Mouse (Mus musculus): Measurements from ENCODE around the gene Catsper3.

The Catsper3 gene

DNA sequence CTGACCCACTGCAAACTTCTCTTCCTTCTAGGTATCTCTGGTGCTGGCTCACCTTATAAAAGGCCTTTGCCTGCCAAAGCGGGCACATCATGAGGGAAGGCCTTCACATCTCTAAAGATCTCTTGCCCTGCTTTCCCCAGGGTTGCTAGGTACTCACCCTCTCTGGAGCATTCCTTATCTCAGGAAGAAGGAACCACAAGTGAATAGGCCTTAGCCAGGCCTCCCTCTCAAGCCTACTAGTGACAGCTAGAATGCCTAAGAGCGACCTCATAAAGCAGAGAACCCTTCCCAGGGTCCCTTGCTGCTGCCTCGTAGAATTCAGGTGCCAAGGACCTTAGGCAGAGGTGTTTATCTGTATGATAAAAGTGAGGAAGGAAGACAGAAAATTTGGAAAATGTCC is at the start of gene Catsper3:
Gene Catsper3, plus strand, starts transcription at position 301 of the 400 bp plus-strand sequence.
- DNase-seq (ENCODE audit: low spot score), result no peak

DNA sequence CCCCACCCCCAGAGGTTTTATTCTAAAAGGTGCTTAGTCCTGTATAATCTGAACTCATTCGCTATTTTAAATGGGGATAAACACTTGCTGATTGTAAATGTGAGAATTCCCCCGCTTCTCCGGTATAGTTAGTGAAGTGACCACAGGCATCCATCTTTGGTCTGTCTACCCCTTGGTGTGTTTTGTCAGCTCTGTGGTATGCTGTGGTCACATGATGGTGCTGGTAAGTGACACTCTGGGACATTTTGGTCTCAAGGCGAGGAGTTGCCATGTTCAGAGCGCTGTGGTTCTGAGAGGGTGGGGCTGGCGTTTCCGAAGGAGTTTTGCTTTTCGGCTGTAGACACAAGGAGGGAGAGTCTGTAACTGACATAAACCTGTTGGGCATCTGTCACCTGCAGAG is 46.5 kb upstream of the Catsper3 start:
- DNase-seq (ENCODE audit: low spot score), result no peak

DNA sequence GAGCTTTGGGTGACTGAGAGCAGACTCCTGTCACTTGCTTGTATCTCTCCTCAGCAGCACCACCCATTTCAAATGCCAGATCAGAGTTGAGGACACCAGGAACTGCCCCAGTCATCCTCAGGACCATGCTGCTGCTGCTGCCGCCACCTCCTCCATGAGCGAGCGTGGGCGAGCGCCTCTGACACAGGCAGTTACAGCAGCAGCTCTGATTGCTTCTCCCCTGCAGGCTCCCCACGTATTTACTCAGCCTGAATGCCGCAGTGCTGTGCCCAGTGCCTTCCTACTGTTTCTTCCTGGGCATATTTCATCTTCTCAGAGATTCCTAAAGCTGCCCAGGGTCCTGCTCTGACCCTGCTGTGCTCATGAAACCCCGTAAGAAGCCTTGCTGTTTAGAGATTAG is 42.1 kb upstream of the Catsper3 start:
- DNase-seq (ENCODE audit: low spot score), result no peak

DNA sequence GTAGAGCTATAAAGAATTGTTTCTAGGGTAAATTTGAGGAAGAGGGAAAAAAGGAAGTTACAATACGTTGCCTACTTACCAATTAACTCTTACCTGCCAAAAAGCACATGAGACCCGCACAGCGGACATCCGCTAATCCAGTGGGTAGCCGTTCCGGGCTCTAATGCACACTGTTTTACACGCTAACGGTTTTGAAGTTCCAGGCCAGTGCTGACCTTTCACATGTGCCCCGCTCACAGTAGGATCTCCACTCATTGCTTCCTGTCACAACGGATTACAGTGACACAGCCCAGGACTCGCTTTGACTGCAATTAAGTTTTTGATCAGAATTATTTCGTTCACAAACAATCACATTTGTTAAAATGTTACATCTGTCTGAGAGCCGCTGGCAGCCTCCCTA is 30.0 kb upstream of the Catsper3 start:
- DNase-seq (ENCODE audit: low spot score), result no peak

DNA sequence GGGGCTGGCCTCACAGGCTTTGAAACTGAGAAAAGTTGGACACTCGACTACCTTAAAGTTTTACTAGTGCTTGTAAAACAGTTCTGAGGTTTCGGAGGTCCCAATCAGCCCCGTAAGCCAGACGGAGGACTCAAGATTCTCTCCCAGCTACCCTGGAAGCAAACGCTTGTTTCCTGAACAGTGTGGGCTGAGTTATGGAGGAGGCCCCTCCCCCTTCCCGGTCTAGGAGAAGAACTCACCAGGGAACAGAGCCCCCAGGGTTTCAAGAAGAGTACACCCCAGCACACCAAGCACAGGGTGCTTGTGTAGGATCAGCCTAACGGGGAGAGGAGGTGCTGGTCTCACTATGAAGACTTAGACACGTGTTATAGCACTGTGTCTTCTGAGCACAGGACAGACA is 27.6 kb upstream of the Catsper3 start:
- no peak for DNase-seq (ENCODE audit: low spot score)

DNA sequence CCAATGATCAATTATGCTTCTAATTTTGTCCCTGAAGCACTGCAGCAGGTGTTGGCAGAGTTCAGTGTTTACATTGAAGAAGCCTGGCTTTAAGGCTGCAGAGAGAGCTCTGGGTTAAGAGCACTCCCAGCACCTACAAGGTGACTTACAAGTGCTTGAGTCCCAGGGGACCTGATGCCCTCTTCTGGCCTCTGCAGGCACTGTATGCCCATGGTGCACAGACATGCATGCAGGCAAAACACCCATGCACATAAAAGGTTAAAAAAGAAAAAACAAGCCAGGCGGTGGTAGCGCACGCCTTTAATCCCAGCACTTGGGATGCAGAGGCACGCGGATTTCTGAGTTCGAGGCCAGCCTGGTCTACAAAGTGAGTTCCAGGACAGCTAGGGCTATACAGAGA is 26.7 kb upstream of the Catsper3 start:
- no peak for DNase-seq (ENCODE audit: low spot score)

DNA sequence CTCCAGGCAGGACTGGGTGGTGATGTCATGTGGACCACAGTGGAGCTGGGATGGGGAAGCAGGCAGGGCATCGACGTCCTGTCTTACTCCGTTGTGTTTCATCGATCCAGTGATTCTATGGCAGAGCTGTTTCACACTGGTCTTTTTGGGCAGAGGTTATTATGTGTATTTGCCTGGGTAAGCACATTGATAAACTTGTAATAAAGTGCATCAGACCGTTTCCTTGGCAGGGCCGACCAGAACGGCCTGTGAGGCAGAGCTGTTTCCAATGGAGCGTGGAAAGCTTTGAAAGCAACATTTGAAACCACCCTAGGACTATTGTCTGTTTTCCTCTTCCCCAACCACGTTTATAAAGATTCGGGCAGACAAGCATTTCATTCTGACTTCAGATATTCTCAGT is 23.8 kb upstream of the Catsper3 start:
- DNase-seq (ENCODE audit: low spot score), result no peak

DNA sequence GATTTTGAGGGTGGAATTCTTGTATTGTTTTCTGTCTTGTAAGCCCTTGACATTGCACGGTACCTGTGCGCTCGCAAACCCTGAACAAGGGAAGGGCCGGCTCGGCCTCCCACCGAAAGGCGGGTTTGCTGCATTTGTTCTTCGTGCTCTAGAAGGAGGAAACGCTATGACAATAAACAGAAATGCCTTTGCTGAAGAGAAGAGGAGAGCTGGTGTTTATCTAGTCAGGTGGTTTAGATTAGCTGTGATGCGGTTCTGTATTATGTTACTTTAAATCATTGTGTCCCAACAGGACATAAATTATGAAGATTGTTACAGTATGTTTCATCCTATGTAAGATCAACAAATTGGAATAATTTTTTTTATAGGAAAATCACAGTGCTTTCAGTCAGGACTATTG is 22.9 kb upstream of the Catsper3 start:
- no peak for DNase-seq (ENCODE audit: low spot score)

DNA sequence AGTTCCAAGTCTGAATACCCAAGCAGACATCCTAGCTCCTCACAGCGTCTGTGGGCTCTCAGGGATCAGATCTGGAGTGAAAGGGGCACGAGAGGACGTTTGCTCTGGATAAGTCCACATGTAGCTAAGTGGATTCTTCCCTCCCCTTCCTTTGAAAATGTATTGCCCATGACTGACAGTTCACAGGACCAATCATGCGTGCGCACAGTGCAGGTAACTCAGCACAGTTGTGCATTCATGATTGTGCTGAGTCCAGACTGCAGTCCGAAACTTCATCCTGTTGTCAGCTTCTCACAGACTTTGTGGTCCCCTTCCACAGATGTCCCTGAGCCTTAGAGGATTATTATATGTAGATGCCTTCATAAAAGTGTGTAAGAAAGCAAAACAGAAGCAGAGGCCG is 10.0 kb upstream of the Catsper3 start:
- no peak for DNase-seq (ENCODE audit: low spot score)

DNA sequence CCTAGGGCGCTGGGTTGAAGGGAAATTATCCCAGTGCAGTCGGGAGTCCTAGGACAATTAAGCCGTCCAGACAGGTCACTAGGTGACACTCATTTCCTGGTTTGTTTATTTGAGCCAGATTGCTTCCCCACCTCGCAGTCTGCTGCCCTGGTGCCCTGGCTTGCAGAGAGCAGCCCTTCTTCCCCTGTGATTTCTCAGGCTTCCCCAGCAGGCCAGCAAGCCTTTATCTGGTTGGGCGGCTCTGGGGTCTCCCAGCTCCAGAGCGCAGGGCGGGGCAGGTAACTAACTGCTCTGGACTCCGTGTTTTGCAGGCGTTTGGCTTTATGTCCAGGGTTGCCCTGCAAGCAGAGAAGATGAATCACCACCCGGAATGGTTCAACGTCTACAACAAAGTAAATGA is 9.3 kb upstream of the Catsper3 start:
- DNase-seq (ENCODE audit: low spot score), result no peak

DNA sequence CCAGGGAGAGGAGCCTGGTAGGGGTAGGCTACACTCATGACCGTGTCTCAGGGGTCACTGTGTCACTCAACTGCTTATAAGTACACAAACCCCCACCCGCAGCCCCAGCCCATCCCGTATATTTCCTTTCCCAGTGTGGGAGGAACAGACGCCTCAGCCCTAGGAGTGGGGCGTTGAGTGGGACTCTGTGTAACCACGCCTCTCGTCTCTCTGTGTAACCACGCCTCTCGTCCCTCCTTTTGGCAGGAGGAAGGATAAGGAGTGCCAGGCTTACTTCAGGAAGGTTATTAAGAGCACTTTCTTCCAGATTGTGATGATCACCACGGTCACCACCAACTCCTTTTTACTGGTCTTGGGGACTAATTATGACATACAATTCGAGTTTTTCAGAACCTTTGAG is 1.8 kb downstream of the Catsper3 start:
- peak; percentile 38 for DNase-seq (ENCODE audit: low spot score)

DNA sequence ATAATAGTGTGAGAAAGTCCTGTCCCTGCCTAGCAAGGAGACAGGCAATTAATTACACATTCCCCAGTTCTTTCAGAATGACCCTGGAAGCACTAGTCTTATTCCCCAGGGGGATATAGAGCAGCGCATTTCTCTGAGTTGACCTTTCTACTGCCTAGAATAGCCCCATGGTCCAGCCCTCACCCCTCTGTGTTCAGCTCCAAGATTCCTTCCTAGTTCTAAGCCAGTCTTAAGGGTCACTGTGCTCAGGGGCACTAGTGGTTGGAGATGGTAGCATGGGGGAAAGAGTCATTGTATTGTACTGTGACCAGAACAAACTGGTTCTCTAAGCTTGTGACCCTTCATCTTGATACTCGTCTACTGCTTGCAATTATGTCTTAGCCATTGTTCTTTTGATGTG is 16.9 kb downstream of the Catsper3 start:
- no peak for DNase-seq (ENCODE audit: low spot score)

DNA sequence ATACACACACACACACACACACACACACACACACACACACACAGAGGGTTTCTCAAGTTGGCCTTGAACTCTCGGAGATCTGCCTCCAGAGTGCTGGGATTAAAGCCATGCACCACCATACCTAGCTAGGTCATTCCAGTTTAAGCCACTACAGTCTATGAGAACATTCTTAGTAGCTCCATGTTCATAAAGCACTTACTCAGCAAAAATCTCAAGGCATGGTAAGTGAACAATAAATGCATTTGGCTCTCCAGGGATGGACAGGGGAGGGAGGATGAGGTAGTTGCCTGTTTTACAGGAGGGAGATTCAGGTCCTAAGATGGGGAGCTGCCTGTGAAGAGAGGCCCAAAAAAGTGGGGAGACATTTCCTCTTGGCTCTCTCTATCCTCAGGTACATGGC is 19.6 kb downstream of the Catsper3 start:
- no peak for DNase-seq (ENCODE audit: low spot score)

DNA sequence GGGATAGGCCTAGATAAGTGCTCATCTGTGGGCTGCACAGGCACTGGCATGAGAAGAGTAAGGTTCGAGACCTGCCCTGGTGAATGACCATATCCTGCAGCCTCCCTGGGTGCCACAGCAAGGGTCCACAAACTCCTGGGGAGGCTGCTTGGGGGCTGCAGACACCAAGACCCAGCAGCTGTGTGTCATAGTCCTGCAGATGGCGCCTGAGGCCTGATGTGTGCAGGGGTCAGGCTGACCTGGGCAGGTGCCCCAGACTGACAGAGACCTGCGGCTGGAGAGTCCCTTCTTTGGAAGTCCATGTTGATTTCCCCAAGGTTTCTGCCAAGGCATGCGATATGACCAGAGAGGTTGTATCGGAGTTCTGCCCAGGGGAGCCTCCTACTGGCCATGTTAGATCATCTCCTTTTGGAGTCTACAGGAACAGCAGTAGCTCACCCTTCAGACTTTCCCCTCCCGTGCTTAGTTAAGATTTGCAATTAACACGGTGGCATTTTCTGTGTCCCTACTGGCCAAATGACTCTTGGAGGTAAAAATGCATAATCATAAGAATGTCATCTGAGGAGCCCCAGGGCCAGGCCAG is 24.8 kb downstream of the Catsper3 start:
- no peak for DNase-seq (ENCODE audit: low spot score)

DNA sequence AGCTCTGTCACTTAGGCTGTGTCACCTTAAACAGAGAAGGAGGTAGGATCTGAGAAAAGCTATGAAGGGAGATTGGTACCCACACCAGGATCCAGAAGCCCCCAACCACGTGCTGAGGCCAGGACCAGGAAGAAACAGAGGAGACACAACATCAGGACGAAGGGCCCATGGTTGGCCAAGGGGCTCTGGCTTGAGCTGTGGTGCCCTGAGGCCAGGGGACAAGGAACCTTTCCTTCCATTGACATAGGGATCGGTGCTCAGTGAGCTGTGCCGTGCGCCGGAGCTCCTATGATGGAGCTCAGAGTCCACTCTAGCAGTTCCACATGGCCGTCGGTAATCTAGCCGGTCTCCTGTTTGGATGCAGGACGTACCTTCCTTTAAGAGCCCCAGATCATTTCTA is 25.3 kb downstream of the Catsper3 start:
- DNase-seq (ENCODE audit: low spot score), result no peak

DNA sequence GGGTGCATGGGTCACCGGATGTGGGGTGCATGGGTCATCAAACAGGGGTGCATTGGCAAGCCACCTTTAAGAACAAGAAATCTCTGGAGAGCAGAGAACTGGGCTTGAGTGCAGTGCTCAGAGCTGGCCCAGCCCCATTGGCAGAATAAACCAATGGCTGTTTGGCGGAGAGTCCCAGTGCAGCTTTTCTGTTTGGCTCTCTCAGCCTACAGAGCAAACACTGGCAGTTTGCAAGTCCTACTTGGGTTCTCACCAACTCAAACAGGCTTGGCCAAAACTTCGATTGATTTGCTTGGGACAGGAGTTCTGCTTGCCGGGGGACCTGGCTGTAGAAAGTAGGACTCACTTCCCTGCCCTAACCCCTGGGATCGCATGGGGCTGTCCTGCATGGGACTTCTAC is 26.6 kb downstream of the Catsper3 start:
- peak; percentile 7 for DNase-seq (ENCODE audit: low spot score)

DNA sequence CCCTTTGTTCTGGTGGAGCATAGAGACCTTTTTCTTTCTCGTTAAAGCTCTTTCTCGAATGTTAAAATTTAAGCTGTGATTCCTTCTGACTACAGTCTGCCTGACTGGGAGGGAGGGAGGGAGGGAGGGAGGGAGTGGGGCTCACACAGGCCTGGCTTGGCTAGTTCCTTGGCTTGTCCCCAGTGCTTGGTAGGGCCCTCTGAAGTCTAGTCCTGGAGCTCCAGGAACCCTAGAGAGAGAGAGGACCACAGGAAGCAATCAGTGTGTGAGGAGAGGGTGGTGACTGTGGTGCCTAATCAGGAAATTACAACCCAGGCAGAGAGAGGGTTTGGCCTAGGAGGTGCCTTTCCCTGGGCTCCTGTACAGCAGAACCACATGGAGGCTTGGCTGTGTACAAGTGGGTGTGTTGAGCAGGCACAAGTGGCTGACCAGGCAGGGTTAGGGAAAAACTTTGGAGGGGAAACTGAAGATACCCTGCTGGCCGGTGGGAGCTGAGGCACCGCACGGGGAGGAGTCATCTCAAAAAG is 29.2 kb downstream of the Catsper3 start:
- no peak for DNase-seq (ENCODE audit: low spot score)

DNA sequence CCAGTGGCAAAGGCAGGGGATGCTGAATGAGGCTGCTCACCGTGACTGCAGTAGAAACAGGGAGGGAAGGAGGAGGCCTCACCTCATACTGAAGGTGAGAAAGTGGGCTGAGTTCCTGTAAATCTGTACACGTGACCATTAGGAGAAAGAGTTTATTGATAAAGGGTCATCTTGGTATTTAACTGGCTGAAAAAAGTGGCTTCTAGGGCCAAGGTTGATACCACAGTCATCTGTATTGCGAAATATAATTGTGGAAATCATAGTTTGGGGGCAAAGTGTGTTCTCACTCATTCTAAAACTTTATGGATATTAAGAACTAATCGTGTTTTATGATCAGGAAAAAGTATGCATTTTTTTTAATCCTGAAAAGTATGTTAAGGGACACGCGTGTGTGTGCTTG is 30.5 kb downstream of the Catsper3 start:
- no peak for DNase-seq (ENCODE audit: low spot score)

DNA sequence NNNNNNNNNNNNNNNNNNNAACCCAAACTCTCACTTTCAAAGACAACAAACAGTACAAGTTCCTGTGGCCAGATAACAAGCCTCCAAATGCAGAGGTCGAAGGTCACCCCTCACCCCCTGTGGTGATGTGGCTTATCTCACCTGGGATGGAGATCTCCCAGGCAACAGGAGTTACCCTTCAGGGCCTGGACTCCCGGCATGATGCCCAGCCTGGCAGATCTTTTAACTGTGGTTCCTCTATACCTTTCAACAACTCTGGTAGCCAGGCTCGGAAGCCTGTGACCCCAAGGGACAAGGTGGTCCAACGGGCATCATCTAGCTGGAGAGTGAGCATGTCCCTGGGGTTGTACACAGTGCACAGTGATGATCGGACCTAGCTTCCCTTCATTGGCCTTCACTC is 38.1 kb downstream of the Catsper3 start:
- no peak for DNase-seq (ENCODE audit: low spot score)

DNA sequence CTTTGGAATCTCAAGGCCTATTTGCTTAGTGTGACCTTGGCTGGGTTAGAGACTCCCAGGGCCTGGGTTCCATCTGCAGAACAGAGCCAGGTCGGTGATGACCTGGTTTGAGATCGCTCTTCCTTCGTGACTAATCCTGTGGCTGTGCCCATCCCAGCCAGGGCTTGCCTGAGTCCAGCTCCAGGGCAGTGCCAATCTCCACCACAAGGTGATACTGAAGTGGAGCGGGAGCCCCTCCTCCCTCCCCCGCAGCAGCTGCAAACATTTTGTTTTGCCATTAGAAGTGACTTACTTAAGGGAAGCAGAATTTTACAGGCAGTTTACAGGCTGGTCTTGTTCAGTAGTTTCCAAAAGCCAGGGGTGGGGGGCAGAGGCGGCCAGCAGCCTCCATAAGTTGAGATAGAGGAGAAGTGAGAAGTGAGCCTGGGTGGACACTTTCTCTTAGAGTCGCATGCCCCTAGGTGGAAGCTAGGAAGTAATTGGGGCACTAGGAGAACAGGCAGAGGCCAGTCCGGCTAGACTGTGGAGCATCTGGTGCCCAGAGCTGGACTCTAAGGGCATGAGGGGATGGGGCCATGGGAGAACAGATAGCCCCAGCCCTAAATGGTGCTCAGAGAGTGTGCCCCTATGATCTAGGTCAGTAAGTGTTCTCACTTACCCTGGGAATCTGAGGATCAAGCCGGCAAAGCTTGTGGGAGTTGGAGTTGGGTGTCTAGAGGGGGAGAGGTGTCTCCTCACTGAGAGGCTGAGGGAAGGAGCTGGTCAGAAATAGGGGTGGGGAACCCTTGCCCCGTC is 40.0 kb downstream of the Catsper3 start:
- DNase-seq (ENCODE audit: low spot score), result no peak

DNA sequence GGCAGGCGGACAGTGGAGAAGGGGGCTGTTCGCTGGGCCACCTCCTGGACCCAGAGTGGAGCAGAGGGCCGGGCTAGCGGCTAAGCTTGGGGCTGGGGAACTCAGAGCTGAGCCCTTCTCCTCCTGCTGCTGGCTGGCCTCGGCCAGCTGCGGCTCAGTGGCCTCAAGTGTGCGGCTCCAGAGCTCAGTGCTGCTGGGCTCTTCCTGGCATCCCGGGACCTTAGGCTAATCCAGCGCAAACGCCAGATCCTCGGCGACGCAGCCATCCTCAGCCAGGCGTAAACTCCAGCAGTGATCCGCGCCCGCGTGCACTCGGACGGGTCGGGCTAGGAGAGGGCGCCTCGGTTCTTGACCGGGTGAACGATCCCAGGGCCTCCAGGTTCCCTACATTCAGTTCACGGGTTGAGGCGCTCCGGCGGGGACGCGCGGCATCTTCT is 40.9 kb downstream of the Catsper3 start:
- no peak for DNase-seq (ENCODE audit: low spot score)

DNA sequence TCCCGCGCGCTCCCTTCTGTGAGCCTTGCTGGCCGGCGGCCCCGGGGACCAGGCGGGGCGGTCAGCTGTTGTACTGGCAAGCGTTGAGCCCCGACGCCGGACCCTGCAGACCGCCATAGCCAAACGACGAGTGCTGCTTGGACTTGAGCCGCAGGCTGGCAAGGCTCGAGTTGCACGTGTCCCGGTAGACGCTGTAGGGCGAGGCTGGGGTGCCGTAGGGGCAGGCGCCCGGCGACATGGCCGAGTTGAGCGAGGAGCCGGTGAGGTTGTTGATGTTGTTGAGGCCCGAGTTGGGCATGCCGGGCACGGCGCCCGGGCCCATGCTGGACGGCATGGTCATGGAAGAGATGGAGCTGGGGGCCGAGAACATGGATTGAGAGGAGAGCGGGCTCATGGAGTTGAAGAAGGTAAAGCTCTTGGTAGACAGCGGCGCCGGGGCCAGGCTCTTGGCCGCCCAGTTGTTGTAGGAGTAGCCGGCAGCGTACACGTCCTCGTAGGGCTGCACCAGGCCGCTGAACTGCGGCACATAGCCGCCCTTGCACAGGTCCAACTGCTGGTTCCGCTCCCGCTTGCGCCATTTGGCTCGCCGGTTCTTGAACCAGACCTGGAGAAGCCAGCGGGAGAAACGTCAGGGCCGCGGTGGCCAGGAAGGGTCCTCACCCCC is 41.8 kb downstream of the Catsper3 start:
- peak; percentile 39 for DNase-seq (ENCODE audit: low spot score)

All from urinary bladder, postnatal 14 days (tissue).